Mouse (Mus musculus): ENCODE results near the gene Wnt5b. TPM values are rescaled to one million over a fixed set of nuclear protein-coding genes. Genes with fewer than 3 reads are reported as not detected.

Wnt5b gene
- polyA plus RNA-seq, 1 experiment from 2014 or later: 10.9 TPM

- Histone ChIP-seq H3K4me3 (replicated peaks) (no peak overlapping the region), H3K4me1 (no peaks in the 10 kb centered on the region), H3K9me3 (no peaks in the 10 kb centered on the region), H3K27me3 (no peaks in the 10 kb centered on the region), H3K9ac (no peak overlapping the region), H3K36me3 (replicated peaks) (0 out of 2 replicates have a peak, but pooled peaks cover 2% of the 10 kb centered on the region), H3K4me2 (no peak overlapping the region), H3K27ac (no peak overlapping the region)
- WGBS: 90% methylated on average over 23 of the region's 23 CpGs
- no peak for ATAC-seq (ENCODE audit: low FRiP score)
Observed at GRCm38 (mm10) chr6:119565451-119566379, 21.6 kb upstream of the Wnt5b start.

GRCm38 (mm10) chr6:119562558-119562957, 18.4 kb upstream of the Wnt5b start:
- Histone ChIP-seq H3K4me1 (no peaks in the 10 kb centered on the region), H3K4me2 (no peak overlapping the region), H3K9me3 (no peaks in the 10 kb centered on the region), H3K4me3 (replicated peaks) (no peak overlapping the region), H3K9ac (no peak overlapping the region), H3K27ac (no peak overlapping the region), H3K27me3 (no peaks in the 10 kb centered on the region), H3K36me3 (replicated peaks) (no peaks in the 10 kb centered on the region)
- no peak for ATAC-seq (ENCODE audit: low FRiP score)
- 89% methylated on average over 10 of the region's 10 CpGs for WGBS

- H3K9ac ChIP-seq: no peak overlapping the region
- H3K4me3 ChIP-seq (replicated peaks): no peak overlapping the region
- ATAC-seq (ENCODE audit: low FRiP score): no peak
- WGBS: 83% methylated on average over 7 of the region's 7 CpGs
- no peaks in the 10 kb centered on the region for H3K36me3 ChIP-seq (replicated peaks)
- H3K4me2 ChIP-seq: no peak overlapping the region
- H3K4me1 ChIP-seq: no peaks in the 10 kb centered on the region
- 0 out of 2 replicates have a peak, but pooled peaks cover 5% of the 10 kb centered on the region for H3K9me3 ChIP-seq
- no peaks in the 10 kb centered on the region for H3K27me3 ChIP-seq
- no peak overlapping the region for H3K27ac ChIP-seq
Observed at GRCm38 (mm10) chr6:119558855-119559254, 14.7 kb upstream of the Wnt5b start.

DNA sequence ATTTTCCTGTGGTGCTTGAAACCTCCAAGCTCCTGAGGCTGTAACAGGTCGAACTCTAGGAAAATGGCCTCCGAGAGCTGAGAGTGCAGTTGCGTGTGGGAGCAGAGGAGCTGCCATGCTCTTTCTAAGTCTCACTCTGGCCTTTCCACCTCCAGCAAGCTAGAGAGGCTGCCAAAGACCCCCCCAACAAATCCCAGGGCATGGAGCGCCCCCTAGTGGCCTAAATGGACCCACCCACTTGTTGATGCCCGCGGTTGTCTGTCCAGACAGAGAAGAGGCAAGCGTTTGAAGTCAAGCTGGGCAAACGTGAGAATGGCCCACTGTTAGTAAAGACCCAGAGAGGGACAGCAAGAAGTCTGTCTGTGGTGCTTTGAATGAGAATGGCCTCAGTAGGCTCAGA, 10.3 kb upstream of the Wnt5b start:
- Histone ChIP-seq H3K4me1 (no peaks in the 10 kb centered on the region), H3K9ac (no peak overlapping the region), H3K27ac (no peak overlapping the region), H3K9me3 (0 out of 2 replicates have a peak, but pooled peaks cover 5% of the 10 kb centered on the region), H3K27me3 (no peaks in the 10 kb centered on the region), H3K36me3 (replicated peaks) (no peaks in the 10 kb centered on the region), H3K4me2 (no peak overlapping the region), H3K4me3 (replicated peaks) (no peak overlapping the region)
- 69% methylated on average over 8 of the region's 8 CpGs for WGBS
- no peak for ATAC-seq (ENCODE audit: low FRiP score)

DNA sequence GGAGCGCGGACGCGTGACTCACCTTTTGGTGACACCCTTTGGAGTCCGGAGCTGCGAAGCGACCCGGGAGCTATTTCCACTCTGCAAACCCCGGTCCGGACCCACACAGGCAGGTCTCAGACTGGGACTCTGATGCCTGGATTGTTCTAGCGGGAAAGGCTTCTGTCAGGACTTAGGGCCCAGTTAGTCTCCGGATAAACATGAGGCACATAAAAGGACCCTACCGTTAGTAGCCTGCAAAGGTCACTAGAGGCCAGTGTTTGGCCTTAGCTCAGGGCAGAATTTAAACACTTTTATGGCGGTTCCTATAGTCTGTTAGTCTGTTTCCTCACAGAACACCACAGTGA, 344 bp upstream of the Wnt5b start:
- Histone ChIP-seq H3K27me3 (peaks cover 47% of the 10 kb centered on the region), H3K9me3 (no peaks in the 10 kb centered on the region), H3K4me1 (peaks cover 29% of the 10 kb centered on the region), H3K36me3 (replicated peaks) (no peaks in the 10 kb centered on the region), H3K4me3 (replicated peaks) (peak overlapping the region; percentile 85), H3K27ac (no peak overlapping the region), H3K9ac (peak overlapping the region; percentile 83), H3K4me2 (peak overlapping the region; percentile 94)
- peak; percentile 51; the same call in 1 of the 2 replicates for ATAC-seq (ENCODE audit: low FRiP score)
- 1% methylated on average over 14 of the region's 14 CpGs for WGBS

GRCm38 (mm10) chr6:119543456-119543802, 718 bp downstream of the Wnt5b start:
- ATAC-seq (ENCODE audit: low FRiP score): peak; percentile 49
- Histone ChIP-seq H3K4me2 (peak overlapping the region; percentile 94), H3K27ac (no peak overlapping the region)

GRCm38 (mm10) chr6:119535867-119536266, 8.3 kb downstream of the Wnt5b start:
- Histone ChIP-seq H3K27ac (no peak overlapping the region), H3K36me3 (replicated peaks) (no peaks in the 10 kb centered on the region), H3K4me2 (no peak overlapping the region), H3K27me3 (peaks cover under 1% of the 10 kb centered on the region; the same call in 1 of the 2 replicates), H3K4me3 (replicated peaks) (no peak overlapping the region), H3K4me1 (peaks cover 2% of the 10 kb centered on the region), H3K9me3 (no peaks in the 10 kb centered on the region), H3K9ac (no peak overlapping the region)
- 78% methylated on average over 12 of the region's 12 CpGs for WGBS
- no peak for ATAC-seq (ENCODE audit: low FRiP score)

More at GRCm38 (mm10) chr6:119543456-119543802, 718 bp downstream of the Wnt5b start:
- H3K36me3 ChIP-seq (replicated peaks): no peaks in the 10 kb centered on the region
- no peaks in the 10 kb centered on the region for H3K9me3 ChIP-seq
- WGBS: under 1% methylated on average over 30 of the region's 30 CpGs
- peak overlapping the region; percentile 85 for H3K4me3 ChIP-seq (replicated peaks)
- peak overlapping the region; percentile 83 for H3K9ac ChIP-seq
- peaks cover 29% of the 10 kb centered on the region for H3K4me1 ChIP-seq
- H3K27me3 ChIP-seq: peaks cover 47% of the 10 kb centered on the region

GRCm38 (mm10) chr6:119533170-119533709, 10.9 kb downstream of the Wnt5b start:
- H3K9ac ChIP-seq: no peak overlapping the region
- no peaks in the 10 kb centered on the region for H3K4me1 ChIP-seq
- ATAC-seq (ENCODE audit: low FRiP score): no peak
- no peak overlapping the region for H3K27ac ChIP-seq
- no peak overlapping the region for H3K4me3 ChIP-seq (replicated peaks)
- WGBS: 89% methylated on average over 9 of the region's 9 CpGs
- H3K9me3 ChIP-seq: no peaks in the 10 kb centered on the region
- no peaks in the 10 kb centered on the region for H3K36me3 ChIP-seq (replicated peaks)
- H3K4me2 ChIP-seq: no peak overlapping the region
- H3K27me3 ChIP-seq: no peaks in the 10 kb centered on the region

DNA sequence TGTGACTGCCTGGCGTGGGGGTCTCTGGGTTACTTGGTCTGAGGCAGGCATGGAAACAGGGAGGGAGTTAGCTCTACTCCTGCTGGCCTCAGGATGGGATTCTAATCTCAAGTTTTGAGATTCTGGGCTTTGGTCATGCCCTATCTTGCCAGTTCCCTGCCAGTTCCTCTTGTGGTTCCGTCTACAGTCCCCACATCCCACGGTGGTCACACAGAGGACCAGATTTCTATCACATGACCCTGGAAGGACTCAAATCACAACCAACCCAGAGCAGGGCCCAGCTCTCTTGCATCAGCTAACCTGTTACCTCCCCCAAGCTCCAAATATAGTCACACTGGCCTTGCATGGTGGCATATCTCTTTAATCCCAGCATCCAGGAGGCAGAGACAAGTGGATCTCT, 14.5 kb downstream of the Wnt5b start:
- Histone ChIP-seq H3K4me2 (no peak overlapping the region), H3K27me3 (no peaks in the 10 kb centered on the region), H3K36me3 (replicated peaks) (no peaks in the 10 kb centered on the region), H3K27ac (no peak overlapping the region), H3K4me3 (replicated peaks) (no peak overlapping the region), H3K9me3 (no peaks in the 10 kb centered on the region), H3K4me1 (0 out of 2 replicates have a peak, but pooled peaks cover 3% of the 10 kb centered on the region), H3K9ac (no peak overlapping the region)
- ATAC-seq (ENCODE audit: low FRiP score): no peak
- 86% methylated on average over 3 of the region's 3 CpGs for WGBS

DNA sequence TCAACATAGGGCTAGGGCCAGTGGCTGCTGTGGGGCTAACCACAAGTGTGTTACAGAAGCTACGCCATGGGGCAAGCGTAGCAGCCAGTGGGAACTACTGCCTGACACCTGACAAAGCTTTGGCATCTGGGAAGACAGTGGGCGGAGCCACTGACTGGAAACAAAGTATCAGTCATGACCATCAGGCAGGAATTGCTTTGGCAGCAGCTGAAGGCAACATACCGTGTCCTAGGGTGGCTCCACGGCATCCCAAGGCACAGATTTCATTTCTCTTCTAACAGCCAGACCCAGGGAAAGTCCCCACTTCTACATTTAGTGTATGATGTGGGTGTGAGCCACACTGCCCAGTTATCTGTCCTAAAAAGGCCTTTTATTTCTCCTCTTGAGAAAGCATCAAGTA, 17.6 kb downstream of the Wnt5b start:
- peaks cover 24% of the 10 kb centered on the region for H3K4me1 ChIP-seq
- no peak overlapping the region for H3K9ac ChIP-seq
- no peaks in the 10 kb centered on the region for H3K9me3 ChIP-seq
- no peak overlapping the region for H3K4me3 ChIP-seq (replicated peaks)
- H3K27ac ChIP-seq: no peak overlapping the region
- H3K4me2 ChIP-seq: no peak overlapping the region
- no peaks in the 10 kb centered on the region for H3K27me3 ChIP-seq
- 85% methylated on average over 5 of the region's 5 CpGs for WGBS
- no peak for ATAC-seq (ENCODE audit: low FRiP score)
- H3K36me3 ChIP-seq (replicated peaks): no peaks in the 10 kb centered on the region

DNA sequence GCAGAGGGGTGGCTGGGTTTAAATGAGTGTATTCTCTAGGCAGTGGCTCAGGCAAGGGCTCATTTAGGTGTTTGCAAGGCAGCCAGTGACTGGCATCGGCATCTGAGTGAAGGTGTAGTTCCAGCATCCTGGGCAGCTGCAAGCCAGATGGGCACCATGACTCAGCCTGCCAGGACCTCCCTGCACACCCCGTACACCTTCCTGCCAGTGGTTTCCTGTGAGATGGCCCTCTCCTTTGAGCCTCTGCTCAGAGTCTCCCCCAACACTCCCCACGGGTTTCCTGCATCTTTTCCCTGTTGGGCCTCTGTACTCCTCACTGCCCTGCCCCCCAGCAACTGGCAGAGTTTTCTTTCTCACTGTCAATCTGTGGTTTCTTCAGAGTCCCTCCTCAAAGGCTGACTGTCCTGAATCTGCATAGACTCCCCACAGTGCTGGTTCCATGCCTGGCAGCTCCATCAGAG, 22.2 kb downstream of the Wnt5b start:
- H3K4me3 ChIP-seq (replicated peaks): no peak overlapping the region
- no peaks in the 10 kb centered on the region for H3K27me3 ChIP-seq
- no peak overlapping the region for H3K27ac ChIP-seq
- no peak overlapping the region for H3K9ac ChIP-seq
- peaks cover 26% of the 10 kb centered on the region for H3K4me1 ChIP-seq
- 0 out of 2 replicates have a peak overlapping the region, but pooled peaks have one; percentile 2 for H3K4me2 ChIP-seq
- 43% methylated on average over 3 of the region's 3 CpGs for WGBS
- no peaks in the 10 kb centered on the region for H3K9me3 ChIP-seq
- ATAC-seq (ENCODE audit: low FRiP score): no peak
- H3K36me3 ChIP-seq (replicated peaks): no peaks in the 10 kb centered on the region

DNA sequence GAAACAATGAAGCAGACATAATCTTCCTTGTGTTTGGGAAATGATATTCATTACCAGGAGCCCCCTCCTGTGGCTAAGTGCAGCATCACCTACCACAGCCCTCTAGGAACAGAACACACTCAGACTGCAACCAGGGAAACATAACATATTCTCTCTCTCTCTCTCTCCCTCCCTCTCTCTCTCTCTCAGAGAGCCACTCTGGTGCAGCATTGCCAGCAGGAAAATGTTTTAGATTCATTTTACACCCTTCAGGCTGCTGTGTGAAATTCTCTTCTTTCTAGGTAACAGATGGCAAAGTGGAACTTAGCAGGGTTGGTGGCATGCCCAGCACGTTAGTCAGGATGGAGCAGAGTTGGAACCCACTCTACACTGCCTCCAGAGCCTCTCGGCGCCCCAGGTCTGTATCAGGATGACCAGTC, 22.7 kb downstream of the Wnt5b start:
- Histone ChIP-seq H3K36me3 (replicated peaks) (no peaks in the 10 kb centered on the region), H3K4me2 (no peak overlapping the region), H3K27me3 (no peaks in the 10 kb centered on the region), H3K4me1 (peaks cover 25% of the 10 kb centered on the region), H3K9me3 (no peaks in the 10 kb centered on the region), H3K4me3 (replicated peaks) (no peak overlapping the region), H3K27ac (no peak overlapping the region), H3K9ac (no peak overlapping the region)
- 67% methylated on average over 3 of the region's 3 CpGs for WGBS
- ATAC-seq (ENCODE audit: low FRiP score): no peak

Measured in forebrain, embryonic 12.5 days (tissue).